Mouse (Mus musculus): ENCODE results near the gene Lifr. TPM values are rescaled to one million over a fixed set of nuclear protein-coding genes. Genes with fewer than 3 reads are reported as not detected.
A peak's percentile ranks its signal among the peaks of the same experiment; 100 is the strongest.

The Lifr gene
- 17.4 and 20.3 TPM in 2 replicates for polyA plus RNA-seq (2015; fragmentation: Nextera tagmentation; extraction: Ambion mirVana)

DNA sequence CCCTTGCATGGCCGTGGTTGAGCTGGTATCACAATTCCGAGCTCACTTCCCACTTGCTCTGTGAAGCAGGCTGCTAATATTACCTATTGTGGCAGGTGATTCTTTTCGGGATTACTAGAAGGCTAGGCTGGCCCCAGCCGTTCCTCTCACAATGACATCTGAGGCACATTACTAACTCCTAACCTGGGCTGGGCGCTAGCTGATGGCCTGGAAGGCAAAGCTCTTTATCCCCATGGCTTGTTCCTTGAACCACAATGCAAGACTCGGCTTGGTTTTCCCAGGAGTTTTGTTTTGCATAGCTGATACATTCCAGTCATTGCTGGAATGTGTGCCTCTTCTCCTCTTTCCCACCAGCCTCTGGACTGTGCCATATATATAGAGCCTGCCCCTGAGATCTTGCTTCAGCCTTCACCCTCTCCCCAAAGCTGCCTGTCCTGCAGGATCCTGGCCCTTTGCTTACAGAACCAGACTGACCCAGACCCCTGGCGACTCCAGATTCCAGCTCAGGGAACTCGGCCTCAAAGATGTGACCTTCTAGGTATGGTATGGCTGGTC lies at the start of gene Lifr:
Lifr (plus strand) TSS at position 404 of the 555 bp plus-strand sequence.
- H3K27ac ChIP-seq = no peak within 1 kb of the TSS
- WGBS = 62% methylated on average over 8 of the region's 8 CpGs
- ATAC-seq (replicated peaks; ENCODE audit: insufficient number of reproducible peaks, insufficient read depth, low FRiP score, low read depth) = no peak

DNA sequence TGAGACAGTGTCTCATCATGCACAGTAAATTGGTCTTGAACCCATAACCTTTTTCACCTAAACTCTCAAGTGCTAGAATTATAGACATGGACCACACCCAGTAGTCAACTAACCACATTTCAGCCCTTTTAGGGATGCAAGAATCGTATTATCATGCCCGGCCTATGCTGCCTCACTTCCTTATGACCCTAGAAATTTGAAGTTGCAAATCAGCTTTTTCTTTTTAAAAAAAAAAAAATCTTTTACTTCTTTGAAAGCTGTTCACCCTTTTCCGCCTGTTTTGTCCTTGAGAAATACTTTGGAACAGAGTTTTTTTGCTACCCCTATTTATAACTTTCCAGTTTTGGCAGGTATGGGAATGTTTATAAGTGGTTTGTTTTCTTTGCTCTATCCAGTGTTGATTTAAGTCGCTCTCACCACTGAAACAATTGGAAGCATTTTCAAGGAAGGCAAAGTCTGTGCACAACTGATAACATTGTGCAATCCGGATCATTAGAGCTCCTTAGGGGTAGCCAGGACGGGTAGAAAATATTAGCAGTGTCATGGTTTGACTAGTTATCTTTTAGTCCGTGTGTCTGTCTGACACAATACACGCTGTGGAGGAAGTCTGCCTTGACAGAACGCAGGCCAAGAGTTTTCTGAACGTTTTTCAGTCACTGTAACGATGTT lies 46.2 kb upstream of the Lifr start:
- WGBS = 35% methylated on average over 11 of the region's 11 CpGs
- no peaks in the 10 kb centered on the region for H3K36me3 ChIP-seq
- H3K9ac ChIP-seq = no peak overlapping the region
- H3K4me3 ChIP-seq = no peak overlapping the region
- H3K27ac ChIP-seq = no peak overlapping the region
- H3K4me2 ChIP-seq = no peak overlapping the region
- peak; percentile 54; the same call in 1 of the 2 replicates for ATAC-seq (replicated peaks; ENCODE audit: insufficient number of reproducible peaks, insufficient read depth, low FRiP score, low read depth)
- no peaks in the 10 kb centered on the region for H3K27me3 ChIP-seq
- H3K9me3 ChIP-seq (replicated peaks) = no peaks in the 10 kb centered on the region
- H3K4me1 ChIP-seq (replicated peaks) = peaks cover 15% of the 10 kb centered on the region

More for the DNA sequence above, at the start of gene Lifr:
- Histone ChIP-seq H3K36me3 (no peaks in the 10 kb centered on the region), H3K27me3 (no peaks in the 10 kb centered on the region; the same call in 1 of the 2 replicates), H3K9ac (no peak within 1 kb of the TSS), H3K9me3 (replicated peaks) (no peaks in the 10 kb centered on the region), H3K4me1 (replicated peaks) (peaks cover 25% of the 10 kb centered on the region), H3K4me2 (no peak within 1 kb of the TSS), H3K4me3 (no peak within 1 kb of the TSS)

DNA sequence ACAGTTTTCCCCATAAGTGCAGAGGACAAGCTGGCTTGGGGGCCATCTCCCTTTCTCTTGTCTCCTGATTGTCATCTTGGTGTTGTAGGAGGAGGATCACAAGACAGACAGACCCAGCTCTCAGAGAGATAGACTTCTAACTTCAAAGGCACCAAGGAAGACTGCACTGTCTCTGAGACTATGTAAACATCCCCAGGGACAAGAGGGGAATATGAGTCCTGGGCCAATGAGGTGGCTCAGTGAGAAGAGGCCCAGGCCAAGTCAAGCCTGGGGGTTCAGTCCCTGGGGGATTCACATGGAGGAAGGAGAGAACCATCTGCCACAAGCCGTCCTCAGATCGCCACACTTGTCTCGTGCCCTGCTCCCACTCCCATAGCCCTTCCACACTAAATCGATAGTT lies 45.4 kb upstream of the Lifr start:
- Histone ChIP-seq H3K27me3 (no peaks in the 10 kb centered on the region), H3K9me3 (replicated peaks) (no peaks in the 10 kb centered on the region), H3K4me3 (no peak overlapping the region), H3K4me2 (no peak overlapping the region), H3K4me1 (replicated peaks) (peaks cover 16% of the 10 kb centered on the region), H3K36me3 (no peaks in the 10 kb centered on the region), H3K27ac (no peak overlapping the region), H3K9ac (no peak overlapping the region)
- WGBS = 81% methylated on average over 4 of the region's 4 CpGs
- ATAC-seq (replicated peaks; ENCODE audit: insufficient number of reproducible peaks, insufficient read depth, low FRiP score, low read depth) = no peak

DNA sequence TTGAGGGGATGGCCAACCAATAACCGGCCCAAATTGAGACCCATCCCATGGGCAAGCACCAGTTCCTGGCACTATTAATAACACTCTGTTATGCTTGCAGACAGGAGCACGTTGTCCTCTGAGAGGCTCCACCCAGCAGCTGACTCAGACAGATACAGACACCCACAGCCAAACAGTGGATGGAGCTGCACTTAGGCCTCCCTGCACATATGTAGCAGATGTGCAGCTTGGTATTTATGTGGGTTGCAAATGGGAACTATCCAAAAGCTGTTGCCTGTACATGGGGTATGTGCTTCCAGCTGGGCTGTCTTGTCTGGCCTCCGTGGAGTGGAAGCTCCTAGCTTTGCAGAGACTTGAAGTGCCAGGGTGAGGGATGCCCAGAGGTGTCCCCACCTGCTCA lies 42.5 kb upstream of the Lifr start:
- 0 out of 2 replicates have a peak, but pooled peaks have one; percentile 16 for ATAC-seq (replicated peaks; ENCODE audit: insufficient number of reproducible peaks, insufficient read depth, low FRiP score, low read depth)
- Histone ChIP-seq H3K27ac (no peak overlapping the region), H3K4me3 (no peak overlapping the region), H3K36me3 (no peaks in the 10 kb centered on the region), H3K4me2 (no peak overlapping the region), H3K27me3 (no peaks in the 10 kb centered on the region; the same call in 1 of the 2 replicates), H3K4me1 (replicated peaks) (peaks cover 16% of the 10 kb centered on the region), H3K9me3 (replicated peaks) (no peaks in the 10 kb centered on the region), H3K9ac (no peak overlapping the region)
- 41% methylated on average over 3 of the region's 3 CpGs for WGBS

DNA sequence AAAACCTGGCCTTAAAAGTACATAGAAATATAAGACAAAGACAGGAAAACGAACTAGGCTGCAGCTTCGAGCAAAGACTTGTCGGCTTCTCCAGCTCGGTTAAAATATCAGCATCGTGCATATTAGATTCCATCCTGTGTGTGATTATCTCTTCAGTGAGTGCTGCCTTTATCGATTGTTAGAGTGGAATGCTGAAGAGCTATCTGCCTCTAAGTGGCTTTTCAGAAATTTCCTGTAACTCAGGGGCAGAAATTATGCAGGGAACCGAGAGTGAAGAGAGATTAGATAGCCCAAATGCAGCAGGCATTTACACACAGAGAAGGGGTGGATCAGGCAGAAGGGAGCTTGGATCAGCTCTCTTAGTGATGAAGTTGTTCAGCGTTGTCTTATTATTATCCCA lies 41.5 kb upstream of the Lifr start:
- no peaks in the 10 kb centered on the region for H3K9me3 ChIP-seq (replicated peaks)

DNA sequence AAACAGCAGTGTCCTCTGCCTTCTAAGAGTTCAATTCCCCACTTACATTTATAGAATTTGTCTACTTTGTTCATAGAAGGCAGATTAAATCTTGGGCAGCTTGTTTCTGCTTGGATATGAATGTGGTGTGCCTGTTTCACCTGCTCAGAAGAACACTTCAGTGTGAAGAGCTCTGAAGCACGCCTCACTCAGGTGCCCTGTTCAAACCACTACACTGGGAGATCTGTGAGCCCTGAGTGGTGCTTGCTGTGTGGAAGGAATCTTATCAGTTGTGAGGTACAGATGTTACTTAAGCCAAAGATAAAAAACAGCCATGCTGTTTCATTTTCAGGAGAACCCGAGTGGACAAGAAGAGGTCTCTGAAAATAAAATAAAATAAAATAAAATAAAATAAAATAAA lies 38.7 kb upstream of the Lifr start:
- Histone ChIP-seq H3K9ac (no peak overlapping the region), H3K4me3 (no peak overlapping the region), H3K4me1 (replicated peaks) (peaks cover 16% of the 10 kb centered on the region), H3K36me3 (no peaks in the 10 kb centered on the region), H3K4me2 (no peak overlapping the region), H3K9me3 (replicated peaks) (no peaks in the 10 kb centered on the region), H3K27ac (no peak overlapping the region), H3K27me3 (no peaks in the 10 kb centered on the region; the same call in 1 of the 2 replicates)
- WGBS = 52% methylated on average over 2 of the region's 2 CpGs
- ATAC-seq (replicated peaks; ENCODE audit: insufficient number of reproducible peaks, insufficient read depth, low FRiP score, low read depth) = no peak

More for the DNA sequence above, 41.5 kb upstream of the Lifr start:
- WGBS = 13% methylated on average over 8 of the region's 8 CpGs
- H3K4me1 ChIP-seq (replicated peaks) = peaks cover 16% of the 10 kb centered on the region
- ATAC-seq (replicated peaks; ENCODE audit: insufficient number of reproducible peaks, insufficient read depth, low FRiP score, low read depth) = no peak
- no peaks in the 10 kb centered on the region; the same call in 1 of the 2 replicates for H3K27me3 ChIP-seq
- no peak overlapping the region for H3K4me2 ChIP-seq
- H3K9ac ChIP-seq = no peak overlapping the region
- no peaks in the 10 kb centered on the region for H3K36me3 ChIP-seq
- H3K4me3 ChIP-seq = no peak overlapping the region
- H3K27ac ChIP-seq = no peak overlapping the region

DNA sequence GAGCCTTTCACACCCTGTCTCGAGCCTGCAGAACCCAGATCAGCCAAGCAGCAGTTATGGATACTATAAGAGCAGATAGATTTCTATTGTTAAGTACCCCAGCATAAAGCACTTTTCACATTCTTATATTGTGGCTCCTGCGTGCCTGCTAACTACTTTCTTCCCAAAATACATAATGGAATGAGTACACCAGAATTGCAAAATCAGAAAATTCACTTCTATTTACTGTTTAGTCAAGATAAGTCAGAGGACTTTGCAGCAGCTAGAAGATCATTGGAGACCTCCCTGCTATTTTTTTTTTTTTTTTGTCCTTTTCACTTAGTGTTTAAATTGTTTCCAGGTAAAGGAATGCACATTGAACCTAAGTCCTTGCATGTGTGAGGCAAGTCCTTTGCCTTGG lies 38.3 kb upstream of the Lifr start:
- Histone ChIP-seq H3K9ac (no peak overlapping the region), H3K27ac (no peak overlapping the region), H3K4me2 (no peak overlapping the region), H3K4me1 (replicated peaks) (peaks cover 16% of the 10 kb centered on the region), H3K9me3 (replicated peaks) (no peaks in the 10 kb centered on the region), H3K4me3 (no peak overlapping the region), H3K36me3 (no peaks in the 10 kb centered on the region), H3K27me3 (no peaks in the 10 kb centered on the region; the same call in 1 of the 2 replicates)
- 68% methylated on average over 2 of the region's 2 CpGs for WGBS
- ATAC-seq (replicated peaks; ENCODE audit: insufficient number of reproducible peaks, insufficient read depth, low FRiP score, low read depth) = no peak

DNA sequence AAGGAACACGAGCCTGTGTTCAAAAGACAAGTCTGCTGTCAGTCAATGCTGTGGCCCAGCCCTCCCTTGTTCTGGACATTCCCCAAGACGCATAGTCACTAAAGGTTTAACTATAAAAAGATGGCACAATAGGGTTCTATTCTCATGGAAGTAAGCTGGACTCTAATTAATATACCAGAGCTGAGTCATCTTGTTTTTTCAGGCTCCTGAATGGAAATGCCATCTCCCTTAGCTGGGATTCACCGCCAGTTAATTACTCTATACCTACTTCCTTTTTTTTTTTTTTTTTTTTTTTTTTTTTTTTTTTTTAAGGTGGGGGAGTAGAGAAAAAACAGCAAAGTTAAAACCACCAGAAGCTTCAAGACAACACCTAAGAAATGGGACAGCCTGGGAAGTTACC lies 33.6 kb upstream of the Lifr start:
- no peak overlapping the region for H3K9ac ChIP-seq
- H3K9me3 ChIP-seq (replicated peaks) = no peaks in the 10 kb centered on the region
- H3K4me2 ChIP-seq = no peak overlapping the region
- H3K27ac ChIP-seq = no peak overlapping the region
- ATAC-seq (replicated peaks; ENCODE audit: insufficient number of reproducible peaks, insufficient read depth, low FRiP score, low read depth) = no peak
- WGBS = 55% methylated on average over 3 of the region's 3 CpGs
- no peaks in the 10 kb centered on the region for H3K4me1 ChIP-seq (replicated peaks)
- no peaks in the 10 kb centered on the region for H3K36me3 ChIP-seq
- H3K4me3 ChIP-seq = no peak overlapping the region
- no peaks in the 10 kb centered on the region for H3K27me3 ChIP-seq

DNA sequence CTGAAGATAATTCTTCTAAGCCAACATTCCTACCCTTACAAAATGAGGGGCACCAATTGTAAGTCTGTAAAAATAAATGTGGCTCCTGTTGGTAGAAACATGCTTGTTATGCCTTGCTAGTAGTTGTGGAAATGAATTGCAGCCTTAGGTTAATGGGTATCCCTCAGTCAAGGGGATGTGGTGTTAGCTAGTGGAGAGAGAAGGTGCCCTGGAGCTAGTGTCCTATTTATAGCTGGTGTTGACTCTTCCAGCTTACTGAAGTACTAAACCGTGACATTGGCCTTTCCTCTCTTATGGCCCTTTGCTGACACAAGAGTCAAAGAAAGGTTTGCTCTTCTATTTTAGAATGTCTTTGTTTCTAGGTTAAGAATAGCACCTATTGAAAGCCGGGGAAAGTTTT lies 29.9 kb upstream of the Lifr start:
- no peak overlapping the region for H3K9ac ChIP-seq
- peaks cover 5% of the 10 kb centered on the region; the same call in 1 of the 2 replicates for H3K4me1 ChIP-seq (replicated peaks)
- 42% methylated on average over 2 of the region's 2 CpGs for WGBS
- H3K27me3 ChIP-seq = no peaks in the 10 kb centered on the region
- H3K4me3 ChIP-seq = no peak overlapping the region
- H3K27ac ChIP-seq = peak overlapping the region; percentile 56
- no peak overlapping the region for H3K4me2 ChIP-seq
- no peaks in the 10 kb centered on the region for H3K9me3 ChIP-seq (replicated peaks)
- ATAC-seq (replicated peaks; ENCODE audit: insufficient number of reproducible peaks, insufficient read depth, low FRiP score, low read depth) = no peak
- no peaks in the 10 kb centered on the region for H3K36me3 ChIP-seq

DNA sequence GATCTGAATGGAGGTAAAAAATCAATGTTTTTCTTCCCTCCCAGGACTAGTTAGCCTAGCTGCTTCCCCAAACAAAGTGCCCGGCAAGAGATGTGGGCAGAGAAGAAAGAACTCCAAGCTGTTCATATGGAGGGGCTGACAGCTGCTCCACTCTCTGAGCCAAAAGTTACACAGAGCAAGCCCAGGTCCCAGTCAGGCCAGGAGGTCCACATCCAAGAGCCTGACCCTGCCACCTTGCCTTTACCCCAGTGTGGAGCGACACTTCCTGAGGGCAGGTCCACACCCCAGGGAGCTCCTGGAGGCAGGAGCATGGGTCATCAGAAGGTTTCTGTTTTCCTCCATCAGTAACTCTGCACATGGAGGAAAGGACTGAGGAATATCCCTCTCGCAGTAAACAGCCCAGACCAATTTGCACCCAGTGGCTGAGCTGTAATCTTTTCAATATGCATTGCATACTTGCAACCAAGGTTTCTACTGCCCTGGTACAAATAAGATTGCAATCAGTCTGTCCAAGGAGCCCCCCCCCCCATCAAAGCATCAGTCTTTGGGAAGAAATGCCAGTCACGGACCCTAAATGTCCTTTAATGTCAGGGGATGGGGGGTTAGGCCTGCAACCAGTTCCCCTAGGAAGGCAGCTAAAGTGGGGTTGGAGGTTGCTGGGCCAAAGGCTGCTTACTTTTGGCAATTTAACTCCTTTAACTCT lies 28.3 kb upstream of the Lifr start:
- 61% methylated on average over 4 of the region's 4 CpGs for WGBS
- H3K4me2 ChIP-seq = no peak overlapping the region
- no peak overlapping the region for H3K27ac ChIP-seq
- ATAC-seq (replicated peaks; ENCODE audit: insufficient number of reproducible peaks, insufficient read depth, low FRiP score, low read depth) = no peak
- no peak overlapping the region for H3K9ac ChIP-seq
- peaks cover 5% of the 10 kb centered on the region; the same call in 1 of the 2 replicates for H3K4me1 ChIP-seq (replicated peaks)
- no peaks in the 10 kb centered on the region for H3K9me3 ChIP-seq (replicated peaks)
- no peak overlapping the region for H3K4me3 ChIP-seq
- no peaks in the 10 kb centered on the region for H3K27me3 ChIP-seq
- H3K36me3 ChIP-seq = no peaks in the 10 kb centered on the region

DNA sequence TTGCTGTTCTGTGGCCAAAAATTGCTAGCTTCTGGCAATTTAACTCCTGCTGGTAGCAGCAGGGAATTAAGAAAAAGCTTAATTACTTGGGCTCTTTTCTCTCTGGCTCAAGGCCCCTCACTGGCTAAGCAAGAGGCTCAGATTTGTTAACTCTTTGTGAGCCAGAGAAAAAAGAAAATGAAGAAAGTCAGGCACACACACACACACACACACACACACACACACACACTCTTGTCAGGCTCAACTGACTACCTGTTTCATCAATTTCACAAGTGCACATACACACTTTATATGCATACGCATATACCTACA lies 27.8 kb upstream of the Lifr start:
- Histone ChIP-seq H3K27ac (no peak overlapping the region), H3K4me1 (replicated peaks) (peaks cover 5% of the 10 kb centered on the region; the same call in 1 of the 2 replicates), H3K4me2 (no peak overlapping the region), H3K9ac (no peak overlapping the region), H3K36me3 (no peaks in the 10 kb centered on the region), H3K9me3 (replicated peaks) (no peaks in the 10 kb centered on the region), H3K27me3 (no peaks in the 10 kb centered on the region), H3K4me3 (no peak overlapping the region)
- 98% methylated on average over 1 of the region's 1 CpGs for WGBS
- no peak for ATAC-seq (replicated peaks; ENCODE audit: insufficient number of reproducible peaks, insufficient read depth, low FRiP score, low read depth)

Measured in heart, embryonic 15.5 days (tissue).